Mouse (Mus musculus): ENCODE measurements at regions not wholly inside any gene's neighbourhood (a gene's known extent, or its start where the extent isn't known, plus 50 kb on each side); places are given as distances from the start of the nearest gene placed in this dataset.

- DNase-seq (ENCODE audit: low spot score in 2 of 2) = no peak
Observed at GRCm38 (mm10) chr7:36829710-36830109, 131.8 kb downstream of the Tshz3 start.

- no peak for DNase-seq (ENCODE audit: low spot score in 2 of 2)
Observed at GRCm38 (mm10) chr7:36830155-36830554, 132.2 kb downstream of the Tshz3 start.

GRCm38 (mm10) chr7:36848279-36848678, 150.4 kb downstream of the Tshz3 start:
- DNase-seq (ENCODE audit: low spot score in 2 of 2) = no peak

GRCm38 (mm10) chr7:36851275-36851889, 153.5 kb downstream of the Tshz3 start:
- DNase-seq (ENCODE audit: low spot score in 2 of 2) = no peak

GRCm38 (mm10) chr7:36854308-36854707, 156.4 kb downstream of the Tshz3 start:
- no peak for DNase-seq (ENCODE audit: low spot score in 2 of 2)

GRCm38 (mm10) chr7:36859428-36859827, 161.5 kb downstream of the Tshz3 start:
- DNase-seq (ENCODE audit: low spot score in 2 of 2) = no peak

- no peak for DNase-seq (ENCODE audit: low spot score in 2 of 2)
Observed at GRCm38 (mm10) chr7:36862481-36862880, 164.6 kb downstream of the Tshz3 start.

GRCm38 (mm10) chr7:36863745-36864144, 165.8 kb downstream of the Tshz3 start:
- no peak for DNase-seq (ENCODE audit: low spot score in 2 of 2)

- no peak for DNase-seq (ENCODE audit: low spot score in 2 of 2)
Observed at GRCm38 (mm10) chr7:36864675-36865074, 166.8 kb downstream of the Tshz3 start.

GRCm38 (mm10) chr7:36866602-36867001, 168.7 kb downstream of the Tshz3 start:
- DNase-seq (ENCODE audit: low spot score in 2 of 2) = no peak

- no peak for DNase-seq (ENCODE audit: low spot score in 2 of 2)
Observed at GRCm38 (mm10) chr7:36874004-36874403, 176.1 kb downstream of the Tshz3 start.

- DNase-seq (ENCODE audit: low spot score in 2 of 2) = no peak
Observed at GRCm38 (mm10) chr7:36877686-36878085, 179.8 kb downstream of the Tshz3 start.

- no peak for DNase-seq (ENCODE audit: low spot score in 2 of 2)
Observed at GRCm38 (mm10) chr7:36892776-36893500, 195.0 kb downstream of the Tshz3 start.

- DNase-seq (ENCODE audit: low spot score in 2 of 2) = no peak
Observed at GRCm38 (mm10) chr7:36896339-36896738, 198.4 kb downstream of the Tshz3 start.

GRCm38 (mm10) chr7:36901537-36901936, 203.6 kb downstream of the Tshz3 start:
- no peak for DNase-seq (ENCODE audit: low spot score in 2 of 2)

- no peak for DNase-seq (ENCODE audit: low spot score in 2 of 2)
Observed at GRCm38 (mm10) chr7:36913304-36913703, 215.4 kb downstream of the Tshz3 start.

- no peak for DNase-seq (ENCODE audit: low spot score in 2 of 2)
Observed at GRCm38 (mm10) chr7:36914261-36914660, 216.3 kb downstream of the Tshz3 start.

GRCm38 (mm10) chr7:36915171-36915570, 217.3 kb downstream of the Tshz3 start:
- no peak for DNase-seq (ENCODE audit: low spot score in 2 of 2)

- no peak for DNase-seq (ENCODE audit: low spot score in 2 of 2)
Observed at GRCm38 (mm10) chr7:36917011-36917410, 219.1 kb downstream of the Tshz3 start.

GRCm38 (mm10) chr7:36919413-36919812, 221.5 kb downstream of the Tshz3 start:
- no peak for DNase-seq (ENCODE audit: low spot score in 2 of 2)

- DNase-seq (ENCODE audit: low spot score in 2 of 2) = no peak
Observed at GRCm38 (mm10) chr7:36921003-36921402, 223.1 kb downstream of the Tshz3 start.

GRCm38 (mm10) chr7:36933490-36933889, 235.6 kb downstream of the Tshz3 start:
- DNase-seq (ENCODE audit: low spot score in 2 of 2) = no peak

- no peak for DNase-seq (ENCODE audit: low spot score in 2 of 2)
Observed at GRCm38 (mm10) chr7:36934792-36935555, 237.1 kb downstream of the Tshz3 start.

Data from spleen, postnatal 14 days (tissue).